Mouse (Mus musculus) testis, postnatal 10 days (tissue): ENCODE measurements at regions not wholly inside any gene's neighbourhood (a gene's known extent, or its start where the extent isn't known, plus 50 kb on each side); places are given as distances from the start of the nearest gene placed in this dataset.

ENCODE experiments used
- DNase-seq: peaks from one replicate; pipeline ENCODE4 v3.0.0; 2021; ENCODE audit warnings: low spot score

DNA sequence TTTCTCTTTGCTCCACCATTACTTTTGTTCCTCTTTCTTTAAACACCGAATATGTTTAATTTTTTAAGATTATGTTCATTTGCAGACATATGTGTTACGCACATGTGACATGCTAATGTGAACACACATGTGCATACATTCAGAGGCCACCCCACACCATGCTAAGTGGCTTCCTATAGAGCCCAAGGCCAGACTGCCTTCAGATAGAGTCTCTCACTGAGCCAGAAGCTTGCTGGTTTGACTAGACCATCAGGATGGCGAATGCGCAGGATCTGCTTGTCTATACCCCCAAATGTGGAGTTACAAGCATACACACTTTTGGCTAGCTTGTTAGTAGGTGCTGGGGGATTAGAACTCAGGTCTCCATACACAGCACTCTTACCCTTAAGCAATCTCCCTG is 121.3 kb upstream of the Cxxc4 start:
- no peak for DNase-seq

DNA sequence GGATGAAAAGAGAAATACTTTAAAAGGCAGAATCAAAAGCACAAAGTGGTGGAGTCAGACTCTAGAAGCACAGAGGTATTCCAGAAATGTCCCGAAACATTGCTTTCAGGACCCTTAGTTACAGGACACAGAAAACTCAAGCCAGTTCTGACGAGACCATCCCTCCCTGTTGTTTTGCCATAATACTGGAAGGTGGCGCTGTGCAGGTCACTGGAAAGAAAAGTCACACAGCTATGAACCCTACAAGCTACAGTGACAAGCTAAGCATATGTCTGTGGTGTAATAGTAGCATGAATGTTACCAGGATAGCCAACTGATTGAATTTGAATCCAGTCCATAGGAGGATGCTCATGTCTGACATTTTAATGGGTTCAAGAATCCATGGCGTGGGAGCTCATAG is 117.4 kb upstream of the Cxxc4 start:
- no peak for DNase-seq

DNA sequence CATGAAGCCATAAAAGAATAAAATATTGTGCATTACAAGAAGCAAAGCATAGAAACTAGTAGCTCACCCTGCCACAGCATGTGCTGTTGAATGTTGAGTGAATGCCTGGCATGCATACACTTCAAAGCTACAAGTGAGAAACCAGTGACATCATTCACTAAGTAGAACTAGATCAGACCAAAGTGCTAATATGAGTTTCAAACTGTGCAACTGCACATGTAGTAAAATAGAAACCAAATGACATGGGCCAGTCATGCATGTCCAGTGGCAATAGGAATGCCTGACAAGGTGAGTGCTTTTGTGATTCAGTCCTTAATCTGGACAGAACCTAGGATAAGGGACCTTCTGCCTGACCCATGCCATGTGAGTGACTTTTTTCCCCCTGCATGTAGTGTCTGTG is 111.3 kb upstream of the Cxxc4 start:
- no peak for DNase-seq

DNA sequence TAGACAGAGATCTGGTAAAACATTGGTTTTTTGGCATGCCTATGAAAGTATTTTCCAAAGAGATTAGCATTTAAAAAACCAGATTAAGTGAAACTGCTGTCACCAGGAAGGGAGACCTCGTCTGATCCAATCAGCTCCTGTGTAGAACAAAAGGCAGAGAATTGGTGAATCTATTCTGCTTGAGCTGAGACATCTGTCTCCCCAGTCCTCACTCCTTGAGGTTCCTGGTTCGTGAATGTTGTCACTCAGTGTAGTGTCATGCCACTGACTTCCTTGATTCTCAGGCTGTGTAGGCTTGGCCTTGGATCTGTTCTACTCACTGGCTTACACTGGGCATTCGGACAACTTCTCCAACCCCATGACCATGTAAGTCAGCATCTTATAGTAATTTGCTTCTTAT is 105.9 kb upstream of the Cxxc4 start:
- no peak for DNase-seq

DNA sequence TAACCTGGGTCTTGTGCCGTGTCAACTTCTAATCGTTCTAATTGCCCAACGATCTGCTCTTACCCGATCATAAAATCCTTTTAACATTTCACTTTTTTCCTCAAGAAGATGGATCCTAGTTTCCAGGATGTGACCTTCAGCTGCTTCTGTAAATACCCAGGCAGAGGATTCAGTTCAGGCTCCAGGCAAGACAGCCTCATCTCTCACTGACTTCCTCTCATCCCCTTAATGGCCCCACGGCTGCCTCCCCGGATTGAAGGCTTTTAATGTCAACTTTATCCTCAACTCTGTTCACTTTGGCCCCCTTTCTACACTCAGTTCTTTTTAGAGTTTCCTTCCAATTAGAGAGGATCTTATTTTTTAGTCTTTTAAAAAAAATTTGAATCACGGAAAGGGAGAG is 91.0 kb upstream of the Cxxc4 start:
- no peak for DNase-seq

DNA sequence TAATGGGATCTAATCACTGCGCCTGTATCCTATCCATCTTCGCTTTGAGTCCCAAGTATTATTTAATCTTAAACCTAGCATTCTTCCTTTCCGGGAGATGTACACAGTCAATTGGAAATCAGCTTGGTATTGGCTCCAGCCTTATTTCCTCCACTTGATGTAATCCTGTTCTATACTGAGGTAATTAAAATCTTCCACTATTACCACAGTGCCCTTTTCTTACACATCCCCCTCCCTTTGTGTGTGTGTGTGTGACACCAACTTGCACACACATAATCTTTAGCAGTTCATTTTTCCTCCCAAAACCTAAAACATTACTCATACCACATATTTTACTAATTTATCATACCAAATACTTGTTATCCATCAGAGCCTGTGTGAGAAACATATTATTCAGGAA is 90.3 kb upstream of the Cxxc4 start:
- no peak for DNase-seq

DNA sequence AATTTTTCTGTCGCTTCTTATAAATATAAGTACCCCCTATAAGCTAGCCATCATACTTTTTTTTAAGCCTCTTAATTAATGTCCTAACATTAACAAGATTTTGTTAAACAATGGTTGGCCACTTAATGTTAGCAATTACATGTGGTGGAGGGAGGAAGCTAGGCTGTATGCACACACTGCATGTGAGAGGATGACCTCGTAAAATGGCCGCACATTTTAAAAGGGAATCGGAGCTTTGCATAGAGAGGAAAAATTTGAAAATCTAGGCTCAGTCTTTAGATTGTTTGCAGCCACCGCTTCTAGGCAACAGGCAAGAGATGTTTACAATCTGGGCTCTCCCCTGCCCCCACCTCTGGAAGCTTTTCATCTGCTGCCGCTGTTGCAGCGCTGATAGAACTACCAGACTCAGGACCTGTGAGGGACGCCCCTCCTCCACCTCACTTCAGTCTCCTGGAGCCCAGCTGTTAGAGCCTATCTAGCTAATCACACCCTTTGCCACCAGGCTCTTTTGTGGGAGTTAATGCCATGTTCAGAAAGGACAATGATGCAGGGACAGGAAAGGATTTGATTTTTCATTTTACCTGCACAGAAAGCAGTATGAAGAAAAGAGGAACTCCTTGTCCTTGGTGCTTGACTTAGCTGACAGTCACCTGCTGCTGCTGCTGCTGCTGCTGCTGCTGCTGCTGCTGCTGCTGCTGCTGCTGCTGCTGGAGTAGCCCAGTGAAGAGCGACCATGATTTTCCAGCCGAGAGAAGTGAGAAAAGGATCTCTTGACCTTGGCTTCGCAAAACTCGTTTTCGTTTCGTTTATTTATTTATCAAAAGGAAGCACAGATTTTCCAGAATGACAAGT is 89.7 kb upstream of the Cxxc4 start:
- DNase-seq = no peak

DNA sequence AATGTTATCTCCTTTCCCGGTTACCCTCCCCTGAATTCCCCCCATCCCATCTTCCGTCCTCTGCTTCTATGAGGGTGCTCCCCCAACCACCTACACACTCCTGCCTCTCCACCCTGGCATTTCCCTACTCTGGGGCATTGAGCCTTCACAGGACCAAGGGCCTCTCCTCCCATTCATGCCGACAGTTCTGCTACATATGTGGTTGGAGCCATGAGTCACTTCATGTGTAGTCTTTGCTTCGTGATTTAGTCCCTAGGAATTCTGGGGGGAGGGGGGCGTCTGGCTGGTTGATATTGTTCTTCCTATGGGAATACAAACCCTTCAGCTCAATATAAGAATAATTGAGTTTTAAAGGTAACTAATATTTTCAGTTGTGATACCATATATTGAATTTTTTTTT is 74.0 kb upstream of the Cxxc4 start:
- DNase-seq = no peak

DNA sequence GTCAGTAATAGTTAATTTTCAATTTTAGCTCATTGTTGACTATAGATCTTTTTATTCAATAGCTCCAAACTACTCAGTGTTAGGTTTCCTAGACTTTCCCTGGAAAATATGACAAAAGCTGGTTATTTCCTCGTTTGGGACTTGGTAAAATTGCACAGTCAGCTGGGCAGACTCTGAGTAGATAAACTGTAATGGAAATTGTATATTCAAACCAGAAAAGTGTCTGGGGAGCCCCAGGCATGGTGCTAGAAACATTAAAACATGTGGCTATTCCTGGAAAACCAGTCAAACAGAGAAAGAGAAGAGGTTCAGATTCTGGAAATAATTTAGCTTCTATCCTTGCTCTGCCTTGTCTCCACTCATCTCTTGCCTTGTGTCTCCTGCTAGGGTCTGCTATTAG is 66.4 kb upstream of the Cxxc4 start:
- no peak for DNase-seq

DNA sequence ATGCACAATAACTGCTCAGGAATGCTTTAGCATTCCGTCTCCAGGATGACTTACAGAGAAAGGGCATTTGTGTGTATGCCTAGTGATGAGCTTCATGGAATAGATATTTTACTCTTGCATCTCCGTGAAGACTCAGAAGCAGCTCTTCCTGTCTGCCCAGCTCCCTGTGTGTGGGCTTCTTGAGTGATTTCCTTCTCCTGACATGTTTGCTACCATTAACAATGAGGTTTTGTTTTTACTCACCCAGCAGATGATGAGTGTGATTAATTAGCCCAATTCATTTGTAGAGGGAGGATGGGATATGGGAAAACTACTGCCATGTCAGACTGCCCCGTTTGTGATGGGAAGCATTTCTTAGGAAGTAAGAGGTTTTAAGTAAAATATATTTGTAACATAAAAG is 63.9 kb upstream of the Cxxc4 start:
- no peak for DNase-seq

DNA sequence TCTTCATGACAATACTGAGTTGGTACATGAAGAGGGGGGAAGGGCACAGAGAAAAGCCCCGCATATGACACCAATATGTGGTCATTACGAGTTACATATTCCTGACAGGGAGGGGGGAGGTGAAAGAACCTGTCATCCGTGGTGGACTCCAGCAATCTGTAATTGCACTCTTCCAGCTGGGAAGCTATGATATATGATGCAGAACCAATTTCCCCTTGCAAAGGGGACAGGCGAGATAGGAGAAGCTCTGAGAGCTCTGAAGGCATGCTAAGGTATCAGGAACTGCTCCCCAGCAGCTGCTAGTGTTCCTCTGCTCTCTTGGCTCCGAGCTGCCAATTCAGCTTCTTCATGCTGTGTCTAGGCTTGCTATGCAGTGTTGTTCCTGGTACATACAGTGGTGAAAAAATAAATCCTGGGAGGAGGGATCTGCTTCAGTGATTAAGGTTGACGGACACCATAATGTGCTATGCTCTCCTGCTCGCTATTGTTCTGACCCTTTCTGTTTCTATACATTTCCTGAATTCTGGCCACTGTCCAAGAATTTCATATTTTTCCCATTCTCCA is 57.7 kb upstream of the Cxxc4 start:
- no peak for DNase-seq

DNA sequence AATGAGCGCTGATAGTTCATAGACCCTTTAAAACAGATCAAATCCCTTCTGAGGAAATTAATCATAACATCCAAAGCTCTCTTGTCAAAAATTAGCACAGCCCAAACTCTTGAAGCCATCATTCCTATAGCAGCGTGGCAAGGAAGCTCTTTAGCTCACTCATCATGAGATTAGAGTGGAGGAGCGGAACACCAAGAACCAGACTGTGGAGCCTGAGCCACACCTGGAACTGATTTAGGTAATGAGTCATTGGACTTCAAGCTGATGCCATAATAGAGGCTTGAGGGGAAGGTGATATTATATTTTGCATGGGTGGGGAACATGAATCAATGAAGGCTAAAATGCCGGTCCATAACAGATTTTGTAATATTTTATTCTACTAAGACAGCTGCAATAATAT is 52.2 kb upstream of the Cxxc4 start:
- no peak for DNase-seq
